Mouse (Mus musculus) erythroid progenitor cell, adult 5-6 weeks (primary cell): ENCODE results near the gene Trit1. TPM values are rescaled to one million over a fixed set of nuclear protein-coding genes. Genes with fewer than 3 reads are reported as not detected.
"Not testable (repeated sequence)": the region's sequence is repeated elsewhere in the genome, so short reads cannot be mapped to it uniquely, and the experiment has no call there.

ENCODE experiments used
- ATAC-seq: replicated peaks from 2 replicates; pipeline ENCODE4 v1.8.0; 2016; ENCODE audit warnings: moderate number of reproducible peaks, mild to moderate bottlenecking, moderate TSS enrichment, inconsistent platforms; ENCODE audit not compliant: poor library complexity, low FRiP score, severe bottlenecking
- total RNA-seq, 2 experiments: library from RNA; stranded (forward) in 1 of 2; stranded (reverse) in 1 of 2; fragments of 150-400 nt in 1 of 2; fragments of 186-747, 209-891 nt in 1 of 2; gene quantifications; 2 replicates each; pipeline versions ENCODE4 v1.2.3 to v1.2.4; 2015 to 2017; ENCODE audit warnings: low replicate concordance in 2 of 2

Trit1 gene
- total RNA-seq, 2 experiments from 2014 or later, result 1.3 to 9.9 TPM

- ATAC-seq, result no peak
Observed at GRCm38 (mm10) chr4:122996221-122996617, 20.2 kb upstream of the Trit1 start.

DNA sequence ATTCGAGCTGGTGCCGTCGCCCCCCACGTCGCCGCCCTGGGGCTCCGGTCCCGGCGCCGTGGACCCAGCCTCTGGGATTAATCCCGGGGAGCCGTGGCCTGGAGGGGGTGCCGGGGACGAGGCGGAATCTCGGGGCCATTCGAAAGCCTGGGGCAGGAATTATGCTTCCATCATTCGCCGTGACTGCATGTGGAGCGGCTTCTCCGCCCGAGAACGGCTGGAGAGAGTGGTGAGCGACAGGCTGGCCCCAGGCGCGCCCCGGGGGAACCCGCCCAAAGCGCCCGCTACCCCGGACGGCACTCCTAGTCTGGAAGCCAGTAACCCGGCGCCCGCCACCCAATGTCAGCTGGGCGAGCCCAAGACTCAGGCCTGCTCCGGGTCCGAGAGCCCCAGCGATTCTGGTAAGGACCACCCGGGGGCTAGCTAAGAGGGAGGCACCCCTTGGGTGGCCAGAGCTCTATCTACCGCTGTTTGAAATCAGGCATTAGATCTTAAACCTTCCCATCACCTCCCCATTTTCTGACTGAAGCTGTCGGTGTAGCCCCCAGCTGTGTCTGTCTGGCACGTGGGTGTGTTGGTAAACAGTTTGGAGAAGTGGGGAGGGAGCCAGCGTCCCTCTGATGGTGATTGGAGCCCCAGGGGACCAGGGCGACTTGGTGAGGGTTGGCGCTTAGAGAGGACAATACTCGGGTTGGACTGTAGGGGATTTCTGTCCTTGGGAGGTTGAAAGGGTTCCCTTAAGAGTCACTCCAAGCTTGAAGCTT lies 19.6 kb upstream of the Trit1 start:
- ATAC-seq, result no peak

DNA sequence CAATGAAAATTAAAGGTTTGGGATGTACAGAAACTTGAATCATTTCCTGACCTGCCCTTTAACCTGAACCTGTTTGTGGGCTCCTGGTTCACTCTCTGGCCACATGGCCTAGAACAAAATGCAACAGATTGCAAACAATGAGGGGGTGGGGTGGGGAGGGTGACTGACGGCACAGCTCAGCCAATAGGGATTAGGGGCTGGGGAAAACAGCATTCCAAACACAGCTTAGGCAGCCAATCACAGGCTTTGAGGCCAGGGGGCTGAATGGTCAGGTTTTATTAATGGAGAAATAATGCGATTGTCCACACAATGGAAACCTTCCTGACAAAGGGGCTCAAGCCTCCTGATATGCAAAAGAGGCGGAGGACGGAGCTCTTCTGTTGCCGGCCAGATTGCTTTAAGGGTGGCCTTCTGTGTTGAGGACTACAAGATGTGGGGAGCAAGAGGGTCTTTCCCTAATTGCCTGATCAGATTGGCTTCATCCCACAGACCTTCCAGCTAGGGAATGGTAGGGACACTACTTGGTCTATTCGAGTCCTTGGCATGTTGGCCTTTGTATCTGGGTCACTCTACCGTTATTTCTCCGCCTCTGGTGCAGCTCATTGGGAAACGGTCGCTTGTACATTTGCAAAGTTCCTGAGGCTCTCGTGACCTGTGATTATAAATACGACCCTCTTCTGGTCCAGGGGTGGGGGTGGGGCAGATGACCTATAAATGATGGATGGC lies 17.7 kb upstream of the Trit1 start:
- ATAC-seq, result no peak

DNA sequence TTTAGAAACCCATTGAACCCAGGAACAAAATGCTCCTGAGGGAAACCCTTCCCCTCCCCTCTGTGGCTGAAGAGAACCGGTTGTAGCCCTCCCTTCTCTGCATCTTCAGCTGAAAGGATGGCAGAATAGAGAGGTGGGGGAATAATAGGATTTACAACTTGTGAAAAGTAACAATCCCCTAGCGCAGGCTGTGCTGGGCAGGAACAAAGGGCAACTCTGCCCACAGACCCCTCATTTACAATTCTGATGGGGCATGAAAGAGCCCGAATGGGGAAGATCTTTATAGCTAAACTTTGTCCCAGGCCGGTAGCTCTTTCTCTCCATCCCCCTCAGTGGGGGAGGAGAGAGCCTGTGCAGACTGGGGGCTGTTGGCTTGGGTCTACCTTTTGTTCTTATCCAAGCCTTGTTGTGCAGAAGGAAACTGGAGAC lies 17.1 kb upstream of the Trit1 start:
- no peak for ATAC-seq

GRCm38 (mm10) chr4:123000130-123000529 lies 16.3 kb upstream of the Trit1 start:
- ATAC-seq, result no peak

DNA sequence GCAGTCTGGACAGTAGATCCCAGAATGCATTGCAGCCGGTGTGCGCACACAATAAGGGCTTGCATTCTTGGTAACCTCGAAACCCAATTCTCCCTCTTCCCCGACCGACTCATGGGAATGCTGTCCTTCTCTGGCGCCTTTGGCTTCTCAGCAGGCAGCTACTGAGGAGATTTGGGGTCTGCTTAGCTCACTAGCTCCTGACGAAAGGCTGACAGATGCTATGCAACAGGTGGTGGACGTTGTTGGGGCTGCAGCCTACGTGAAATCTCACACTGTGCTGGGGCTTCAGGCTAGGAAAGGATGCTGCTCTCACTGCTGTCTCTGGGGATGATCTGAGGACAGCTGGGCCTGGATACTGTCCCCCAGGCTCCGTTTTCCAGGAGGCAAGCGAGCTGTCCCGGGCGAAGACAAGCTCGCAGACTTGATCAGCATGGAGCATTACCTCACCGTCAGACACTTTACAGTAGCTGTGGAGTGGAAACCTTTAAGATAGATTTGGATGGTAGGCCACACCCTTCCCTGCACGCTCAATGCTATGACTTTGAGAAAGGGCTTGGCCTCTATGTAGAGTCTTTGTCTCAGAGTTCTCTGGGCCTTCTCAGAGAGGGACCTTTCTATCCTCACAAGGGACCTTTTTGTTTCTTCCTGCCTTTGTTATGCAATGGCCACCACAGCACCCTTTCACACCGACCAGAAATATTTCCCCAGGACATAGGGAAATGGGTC lies 15.6 kb upstream of the Trit1 start:
- no peak for ATAC-seq

DNA sequence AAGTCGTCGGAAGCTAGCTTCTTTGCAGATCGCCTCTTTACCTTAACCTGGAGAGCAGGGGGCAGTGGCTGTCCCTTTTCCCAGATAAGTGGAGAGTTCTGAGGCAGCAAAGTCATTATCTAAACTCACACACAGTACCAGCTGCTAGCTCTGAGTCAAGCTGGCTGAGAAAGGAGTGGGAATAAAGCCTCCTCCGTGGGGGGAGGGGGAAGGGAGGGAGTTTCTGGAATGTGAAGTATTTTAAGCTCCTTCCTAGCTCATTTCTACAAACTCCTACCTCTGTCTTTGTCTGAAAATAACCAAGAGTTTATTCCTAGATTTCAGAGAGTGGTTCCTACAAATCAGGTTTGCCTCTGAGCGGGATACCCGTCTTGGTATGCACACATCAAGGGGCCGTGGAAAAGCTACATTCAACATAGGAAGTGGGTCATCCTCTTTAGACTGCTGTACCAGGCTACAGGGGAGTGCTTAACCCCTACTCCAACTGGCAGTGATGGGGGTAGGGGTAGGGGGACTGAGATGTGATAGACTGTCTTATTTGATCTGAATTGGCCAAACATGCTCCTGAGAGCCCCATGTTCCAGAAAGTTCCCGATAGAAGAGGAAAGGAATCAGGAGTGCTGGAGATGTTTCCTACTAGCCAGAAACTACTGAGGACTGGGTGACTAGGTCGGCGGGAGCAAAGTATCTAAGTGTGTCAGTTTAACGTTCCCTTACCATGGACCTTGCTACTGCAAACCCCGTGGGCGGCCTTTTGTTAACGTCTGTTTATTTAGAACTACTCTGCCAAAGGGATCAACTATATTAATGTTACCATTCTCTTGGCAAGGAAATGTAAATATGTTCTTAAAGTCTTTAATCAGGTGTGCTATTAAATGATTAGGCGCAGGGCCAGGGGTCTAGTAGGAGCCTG lies 11.1 kb upstream of the Trit1 start:
- no peak for ATAC-seq

DNA sequence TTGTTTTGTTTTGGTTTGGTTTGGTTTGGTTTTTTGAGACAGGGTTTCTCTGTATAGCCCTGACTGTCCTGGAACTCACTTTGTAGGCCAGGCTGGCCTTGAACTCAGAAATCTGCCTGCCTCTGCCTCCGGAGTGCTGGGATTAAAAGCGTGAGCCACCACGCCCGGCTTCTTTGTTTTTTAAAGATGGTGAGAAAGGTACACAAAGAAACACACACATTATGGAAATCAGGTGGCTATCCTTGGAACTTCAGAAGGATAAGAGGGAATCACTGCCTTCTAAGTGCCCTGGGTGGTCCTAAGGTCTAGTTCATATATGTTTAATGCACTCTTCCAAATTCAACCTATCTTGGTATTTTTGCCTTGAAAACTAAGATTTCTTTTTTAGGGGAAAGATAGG lies 3.9 kb upstream of the Trit1 start:
- ATAC-seq, result not testable (repeated sequence)

GRCm38 (mm10) chr4:123013346-123013945 lies 3.0 kb upstream of the Trit1 start:
- no peak for ATAC-seq

GRCm38 (mm10) chr4:123013949-123014406 lies 2.4 kb upstream of the Trit1 start:
- no peak for ATAC-seq

- ATAC-seq, result no peak
Observed at GRCm38 (mm10) chr4:123014501-123015282, 1.7 kb upstream of the Trit1 start.

GRCm38 (mm10) chr4:123021591-123021990 lies 5.2 kb downstream of the Trit1 start:
- no peak for ATAC-seq

- ATAC-seq, result no peak
Observed at GRCm38 (mm10) chr4:123022896-123023295, 6.5 kb downstream of the Trit1 start.

- no peak for ATAC-seq
Observed at GRCm38 (mm10) chr4:123025418-123025817, 9.0 kb downstream of the Trit1 start.

GRCm38 (mm10) chr4:123026161-123026560 lies 9.8 kb downstream of the Trit1 start:
- ATAC-seq, result no peak

GRCm38 (mm10) chr4:123026597-123026996 lies 10.2 kb downstream of the Trit1 start:
- no peak for ATAC-seq

GRCm38 (mm10) chr4:123034841-123035240 lies 18.4 kb downstream of the Trit1 start:
- ATAC-seq, result no peak; the same call in 1 of the 2 replicates

- no peak for ATAC-seq
Observed at GRCm38 (mm10) chr4:123035636-123036035, 19.2 kb downstream of the Trit1 start.
